Mouse (Mus musculus) ES-Bruce4 (cell line): ENCODE measurements around the gene Mgst3. TPM values are rescaled to one million over a fixed set of nuclear protein-coding genes. Genes with fewer than 3 reads are reported as not detected.

Source experiments
- H3K27ac ChIP-seq: 2 replicates; pipeline ENCODE4 v1.5.1; 2012; ENCODE audit warnings: low read length, inconsistent platforms; ENCODE audit not compliant: insufficient read depth
- H3K27me3 ChIP-seq: 2 replicates; pipeline ENCODE4 v1.6.1; 2012; ENCODE audit warnings: mild to moderate bottlenecking, low read length, inconsistent platforms; ENCODE audit not compliant: control insufficient read depth, poor library complexity, insufficient read depth, severe bottlenecking
- H3K36me3 ChIP-seq: 2 replicates; pipeline ENCODE4 v1.6.1; 2012; ENCODE audit warnings: inconsistent platforms, mild to moderate bottlenecking, low read length, moderate library complexity; ENCODE audit not compliant: control insufficient read depth, poor library complexity, insufficient read depth, severe bottlenecking
- H3K4me1 ChIP-seq: one replicate; pipeline ENCODE4 v1.8.1; 2011; ENCODE audit warnings: low read length; ENCODE audit not compliant: control insufficient read depth, insufficient read depth
- H3K4me3 ChIP-seq: 2 replicates; pipeline ENCODE4 v1.5.1; 2011; ENCODE audit warnings: low read depth, mild to moderate bottlenecking, low read length
- H3K9ac ChIP-seq: 2 replicates; pipeline ENCODE4 v1.6.1; 2012; ENCODE audit warnings: low read depth, mild to moderate bottlenecking, inconsistent platforms; ENCODE audit not compliant: poor library complexity, severe bottlenecking
- H3K9me3 ChIP-seq: replicated peaks from 2 replicates; pipeline ENCODE4 v1.6.1; 2012; ENCODE audit warnings: mild to moderate bottlenecking, low read length, inconsistent platforms; ENCODE audit not compliant: control insufficient read depth, poor library complexity, insufficient read depth, severe bottlenecking
- CTCF ChIP-seq: IDR thresholded peaks from one replicate; pipeline ENCODE4 v1.8.1; 2011; ENCODE audit warnings: low read depth, low read length
- EP300 ChIP-seq: IDR thresholded peaks from 2 replicates; pipeline ENCODE4 v1.6.1; 2011; ENCODE audit warnings: low read depth, low read length; ENCODE audit not compliant: insufficient read depth
- POLR2A ChIP-seq: IDR thresholded peaks from one replicate; pipeline ENCODE4 v1.8.1; 2011; ENCODE audit warnings: low read length; ENCODE audit not compliant: insufficient read depth
- polyA plus RNA-seq: library from polyadenylated mRNA; stranded (reverse); fragments of >200 nt; gene quantifications from 2 replicates; pipeline ENCODE4 v1.2.4, GENCODE M21; 2011; ENCODE audit warnings: low read depth; ENCODE audit not compliant: missing spikeins, insufficient read depth, insufficient read length

Gene Mgst3
- polyA plus RNA-seq, 1 experiment, result 23.4 TPM

GRCm38 (mm10) chr1:167390381-167390780, 3.3 kb downstream of the Mgst3 start:
- TF ChIP-seq CTCF (no peak), EP300 (no peak), POLR2A (no peak)
- Histone ChIP-seq H3K27me3 (no peaks in the 10 kb centered on the region), H3K9ac (no peak overlapping the region), H3K27ac (no peak overlapping the region), H3K9me3 (no peaks in the 10 kb centered on the region), H3K36me3 (no peaks in the 10 kb centered on the region), H3K4me3 (no peak overlapping the region), H3K4me1 (no peaks in the 10 kb centered on the region)

GRCm38 (mm10) chr1:167389584-167389983, 4.1 kb downstream of the Mgst3 start:
- TF ChIP-seq CTCF (no peak), EP300 (no peak), POLR2A (no peak)
- no peak overlapping the region for H3K4me3 ChIP-seq
- H3K9me3 ChIP-seq, result no peaks in the 10 kb centered on the region
- H3K9ac ChIP-seq, result no peak overlapping the region
- H3K36me3 ChIP-seq, result no peaks in the 10 kb centered on the region
- no peaks in the 10 kb centered on the region for H3K4me1 ChIP-seq
- H3K27me3 ChIP-seq, result no peaks in the 10 kb centered on the region
- H3K27ac ChIP-seq, result no peak overlapping the region

- H3K27me3 ChIP-seq, result no peaks in the 10 kb centered on the region
- TF ChIP-seq POLR2A (no peak), CTCF (no peak), EP300 (no peak)
- H3K4me3 ChIP-seq, result no peak overlapping the region
- H3K27ac ChIP-seq, result no peak overlapping the region
- no peaks in the 10 kb centered on the region for H3K4me1 ChIP-seq
- H3K9ac ChIP-seq, result no peak overlapping the region
- H3K9me3 ChIP-seq, result no peaks in the 10 kb centered on the region
- no peaks in the 10 kb centered on the region for H3K36me3 ChIP-seq
Observed at GRCm38 (mm10) chr1:167388571-167388970, 5.1 kb downstream of the Mgst3 start.

- H3K27me3 ChIP-seq, result no peaks in the 10 kb centered on the region
- H3K9ac ChIP-seq, result no peak overlapping the region
- TF ChIP-seq EP300 (no peak), POLR2A (no peak), CTCF (no peak)
- H3K36me3 ChIP-seq, result no peaks in the 10 kb centered on the region
- no peak overlapping the region for H3K4me3 ChIP-seq
- H3K4me1 ChIP-seq, result peaks cover 2% of the 10 kb centered on the region
- no peaks in the 10 kb centered on the region for H3K9me3 ChIP-seq
- no peak overlapping the region for H3K27ac ChIP-seq
Observed at GRCm38 (mm10) chr1:167387796-167388195, 5.8 kb downstream of the Mgst3 start.

GRCm38 (mm10) chr1:167387310-167387709, 6.3 kb downstream of the Mgst3 start:
- H3K36me3 ChIP-seq, result no peaks in the 10 kb centered on the region
- H3K4me1 ChIP-seq, result peaks cover 2% of the 10 kb centered on the region
- no peaks in the 10 kb centered on the region for H3K9me3 ChIP-seq
- H3K27me3 ChIP-seq, result no peaks in the 10 kb centered on the region
- H3K27ac ChIP-seq, result no peak overlapping the region
- H3K9ac ChIP-seq, result no peak overlapping the region
- no peak overlapping the region for H3K4me3 ChIP-seq
- no peak for TF ChIP-seq CTCF
- no peak for TF ChIP-seq POLR2A
- no peak for TF ChIP-seq EP300

- peaks cover 2% of the 10 kb centered on the region for H3K4me1 ChIP-seq
- TF ChIP-seq CTCF, result no peak
- TF ChIP-seq POLR2A, result no peak
- no peak for TF ChIP-seq EP300
- no peak overlapping the region for H3K27ac ChIP-seq
- no peak overlapping the region for H3K9ac ChIP-seq
- no peaks in the 10 kb centered on the region for H3K36me3 ChIP-seq
- no peaks in the 10 kb centered on the region for H3K9me3 ChIP-seq
- no peak overlapping the region for H3K4me3 ChIP-seq
- H3K27me3 ChIP-seq, result no peaks in the 10 kb centered on the region
Observed at GRCm38 (mm10) chr1:167386466-167386865, 7.2 kb downstream of the Mgst3 start.
